In the genomic region with DNA sequence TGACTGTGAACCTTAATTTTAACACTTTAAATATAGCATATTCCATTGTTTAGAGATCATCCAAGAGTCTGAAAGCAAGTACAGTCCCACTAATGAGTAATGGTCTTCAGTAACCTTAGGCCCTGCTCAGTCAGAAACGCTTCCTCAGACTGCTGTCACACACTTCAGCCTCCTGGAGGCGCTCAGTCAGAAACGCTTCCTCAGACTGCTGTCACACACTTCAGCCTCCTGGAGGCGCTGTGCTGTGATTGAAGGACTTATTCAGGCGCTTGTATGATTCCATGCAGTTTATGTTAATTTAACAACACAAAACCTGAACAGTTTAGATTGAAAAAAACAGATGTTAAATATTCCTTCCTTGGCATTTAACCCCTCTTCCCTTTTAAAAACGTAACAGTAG, we compare ENCODE assay signal across 11 mouse cellular contexts. TPM values are rescaled to one million over a fixed set of nuclear protein-coding genes. Genes with fewer than 3 reads are reported as not detected.
DNase-seq lines count a peak whose midpoint lies in the region; ATAC-seq and TF ChIP-seq lines count a peak whose summit lies in the region.
"Had no signal": no experiment of that assay in that cellular context is flagged by ENCODE, and none has a peak within 500 bp of the region (broad histone marks: within the 10 kb centered on the region; RNA-seq: fewer than 3 reads in every experiment).

No protein-coding gene starts in this region.

- H3K4me1 ChIP-seq in kidney, adult 2 months (ENCODE audit: control insufficient read depth, insufficient read depth, low read length): no peaks in the 10 kb centered on the region
- H3K4me1 ChIP-seq in kidney, embryonic 16.5 days (ENCODE audit: insufficient read depth, low read length): no peaks in the 10 kb centered on the region
- H3K4me1 ChIP-seq: embryonic facial prominence, embryonic 15.5 days; heart, embryonic 15.5 days had no signal

- DNase-seq in kidney, adult 2 months: no peak
- DNase-seq in A20 (ENCODE audit: low read depth, low spot score) (peak; percentile 54), MEL-GATA-1-ER (ENCODE audit: extremely low read depth, low read depth) (peak; percentile 32)
- no peak for DNase-seq in cerebellum, adult 9-10 months
- no peak for DNase-seq in ovary, postnatal 36 days (ENCODE audit: low spot score)
- DNase-seq in layer of hippocampus, adult 9-10 months (ENCODE audit: low spot score): no peak
- DNase-seq: adrenal gland, adult 8-10 months had no signal

- H3K9me3 ChIP-seq in kidney, embryonic 16.5 days (ENCODE audit: low read length): no peaks in the 10 kb centered on the region
- H3K9me3 ChIP-seq: embryonic facial prominence, embryonic 15.5 days; heart, embryonic 15.5 days had no signal

- WGBS in kidney, adult 2 months: 78% methylated on average over 6 of the region's 6 CpGs
- WGBS in kidney, embryonic 16.5 days: 78% methylated on average over 6 of the region's 6 CpGs

- no peak for TF ChIP-seq POLR2A in kidney, adult 2 months (IDR thresholded peaks at IDR 0.05; ENCODE audit: low read depth, low read length)

- peaks cover 15% of the 10 kb centered on the region for H3K36me3 ChIP-seq in kidney, adult 2 months (ENCODE audit: control insufficient read depth, insufficient read depth, low read length)
- peaks cover 71% of the 10 kb centered on the region for H3K36me3 ChIP-seq in kidney, embryonic 16.5 days (ENCODE audit: insufficient read depth, low read length)

- H3K4me3 ChIP-seq in kidney, adult 2 months (ENCODE audit: insufficient read depth, low read depth, low read length): no peak overlapping the region
- no peak overlapping the region for H3K4me3 ChIP-seq in kidney, embryonic 16.5 days (ENCODE audit: low read length)
- H3K4me3 ChIP-seq: embryonic facial prominence, embryonic 15.5 days; heart, embryonic 15.5 days had no signal

- no peak overlapping the region for H3K27ac ChIP-seq in kidney, adult 2 months (ENCODE audit: insufficient read depth, low read depth, low read length)
- H3K27ac ChIP-seq in kidney, embryonic 16.5 days (ENCODE audit: low read length): no peak overlapping the region
- H3K27ac ChIP-seq: embryonic facial prominence, embryonic 15.5 days; heart, embryonic 15.5 days had no signal

- no peak for ATAC-seq in kidney, embryonic 16.5 days (ENCODE audit: low FRiP score, low TSS enrichment)
- ATAC-seq in hematopoietic stem cell, adult 5-6 weeks (replicated peaks in 1 of 2; ENCODE audit: insufficient read depth in 1 of 2, low FRiP score in 2 of 2, low TSS enrichment in 1 of 2, low read depth in 1 of 2, poor library complexity in 2 of 2, severe bottlenecking in 2 of 2): peak; percentile 32 to 56; a peak in 1 of 4 replicates

- no peak overlapping the region for H3K9ac ChIP-seq in kidney, embryonic 16.5 days (replicated peaks; ENCODE audit: low read length)
- H3K9ac ChIP-seq: embryonic facial prominence, embryonic 15.5 days; heart, embryonic 15.5 days had no signal

- no peaks in the 10 kb centered on the region for H3K27me3 ChIP-seq in kidney, adult 2 months (replicated peaks; ENCODE audit: control insufficient read depth, insufficient read depth, low read length)
- no peaks in the 10 kb centered on the region for H3K27me3 ChIP-seq in kidney, embryonic 16.5 days (ENCODE audit: insufficient read depth, low read length)
- H3K27me3 ChIP-seq: embryonic facial prominence, embryonic 15.5 days; heart, embryonic 15.5 days had no signal

- peak; percentile 18; the same call in 1 of the 2 replicates for TF ChIP-seq CTCF in kidney, adult 2 months (conservative IDR thresholded peaks at IDR 0.05; ENCODE audit: insufficient read depth, insufficient read length, low read depth, low read length)

- H3K4me2 ChIP-seq in kidney, embryonic 16.5 days (replicated peaks; ENCODE audit: low read depth, low read length): no peak overlapping the region
- H3K4me2 ChIP-seq: embryonic facial prominence, embryonic 15.5 days; heart, embryonic 15.5 days had no signal

RNA-seq across cellular contexts. Expression of gene Gm44790, which starts 6.0 kb away (rescaled TPM):
- 2.9 and 6.7 TPM in 2 replicates for polyA plus RNA-seq in kidney, adult 2 months (2012; rRNA removed)
- polyA plus RNA-seq in kidney, embryonic 16.5 days (2015; fragmentation: Nextera tagmentation; extraction: Ambion mirVana): 0.80 TPM in 1 of 2 replicates, not detected in the other
- not detected in 2 replicates for total RNA-seq in hematopoietic stem cell, adult 5-6 weeks (2017)
- polyA plus RNA-seq: embryonic facial prominence, embryonic 15.5 days; heart, embryonic 15.5 days had no signal

RNA-seq across cellular contexts. Expression of gene Tia1, which starts 16.5 kb away (rescaled TPM):
- 11.5 TPM in 2 replicates for polyA plus RNA-seq in kidney, adult 2 months (2012; rRNA removed)
- 187 and 221 TPM in 2 replicates for polyA plus RNA-seq in kidney, embryonic 16.5 days (2015; fragmentation: Nextera tagmentation; extraction: Ambion mirVana)
- 129 and 187 TPM in 2 replicates for total RNA-seq in hematopoietic stem cell, adult 5-6 weeks (2017)

RNA-seq across cellular contexts. Expression of gene C87436, which starts 17.7 kb away (rescaled TPM):
- 15.1 and 15.3 TPM in 2 replicates for polyA plus RNA-seq in kidney, adult 2 months (2012; rRNA removed)
- 22.0 and 28.4 TPM in 2 replicates for polyA plus RNA-seq in kidney, embryonic 16.5 days (2015; fragmentation: Nextera tagmentation; extraction: Ambion mirVana)
- 29.6 and 30.8 TPM in 2 replicates for total RNA-seq in hematopoietic stem cell, adult 5-6 weeks (2017)

RNA-seq across cellular contexts. Expression of gene Pcyox1, which starts 23.5 kb away (rescaled TPM):
- polyA plus RNA-seq in kidney, adult 2 months (2012; rRNA removed): 56.4 and 56.8 TPM in 2 replicates
- 113 and 119 TPM in 2 replicates for polyA plus RNA-seq in kidney, embryonic 16.5 days (2015; fragmentation: Nextera tagmentation; extraction: Ambion mirVana)
- total RNA-seq in hematopoietic stem cell, adult 5-6 weeks (2017): 29.1 and 57.0 TPM in 2 replicates

RNA-seq across cellular contexts. Expression of gene Snrpg, which starts 49.4 kb away (rescaled TPM):
- polyA plus RNA-seq in kidney, adult 2 months (2012; rRNA removed): 35.3 and 82.5 TPM in 2 replicates
- 575 and 578 TPM in 2 replicates for polyA plus RNA-seq in kidney, embryonic 16.5 days (2015; fragmentation: Nextera tagmentation; extraction: Ambion mirVana)
- 38.8 and 47.3 TPM in 2 replicates for total RNA-seq in hematopoietic stem cell, adult 5-6 weeks (2017)

Comparison
In these comparisons a context has a peak if more than half of its experiments do, and no peak if none do; other contexts are left out.
1. RNA of gene Tia1, which starts 16.5 kb away (polyA plus RNA-seq): 187 to 221 TPM in kidney, embryonic 16.5 days; 11.5 TPM in kidney, adult 2 months; every median in the first group is over 10 times any median in the second.
2. DNase-seq: peak in A20 (single experiment) and MEL-GATA-1-ER (single experiment); none in kidney, adult 2 months (single experiment), cerebellum, adult 9-10 months (single experiment), ovary, postnatal 36 days (single experiment) and layer of hippocampus, adult 9-10 months (single experiment).